Mouse (Mus musculus) brain, embryonic 14.5 days (tissue): ENCODE measurements around the gene Pkd1l2. TPM values are rescaled to one million over a fixed set of nuclear protein-coding genes. Genes with fewer than 3 reads are reported as not detected.

Experiments used
- DNase-seq: peaks from one replicate; pipeline ENCODE4 v3.0.0-alpha.2; 2011; ENCODE audit warnings: low read depth
- CTCF ChIP-seq: fragments of 200-500 bp; IDR thresholded peaks from 2 replicates; pipeline ENCODE4 v1.5.1; 2012; ENCODE audit warnings: inconsistent platforms, mild to moderate bottlenecking, moderate library complexity, borderline replicate concordance; ENCODE audit not compliant: insufficient read depth, insufficient read length; ENCODE audit errors: extremely low read depth
- POLR2A ChIP-seq: fragments of 200-500 bp; IDR thresholded peaks from 2 replicates; pipeline ENCODE4 v1.6.1; 2012; ENCODE audit warnings: mild to moderate bottlenecking, inconsistent platforms, borderline replicate concordance; ENCODE audit not compliant: poor library complexity, insufficient read depth, insufficient read length, severe bottlenecking; ENCODE audit errors: extremely low read depth
- polyA plus RNA-seq: library from polyadenylated mRNA; depleted of rRNA; stranded (reverse); fragments of >200 nt; gene quantifications from 2 replicates; pipeline ENCODE4 v1.2.3, GENCODE M21; 2012

The Pkd1l2 gene
- polyA plus RNA-seq, 1 experiment: 0.01 TPM

DNA sequence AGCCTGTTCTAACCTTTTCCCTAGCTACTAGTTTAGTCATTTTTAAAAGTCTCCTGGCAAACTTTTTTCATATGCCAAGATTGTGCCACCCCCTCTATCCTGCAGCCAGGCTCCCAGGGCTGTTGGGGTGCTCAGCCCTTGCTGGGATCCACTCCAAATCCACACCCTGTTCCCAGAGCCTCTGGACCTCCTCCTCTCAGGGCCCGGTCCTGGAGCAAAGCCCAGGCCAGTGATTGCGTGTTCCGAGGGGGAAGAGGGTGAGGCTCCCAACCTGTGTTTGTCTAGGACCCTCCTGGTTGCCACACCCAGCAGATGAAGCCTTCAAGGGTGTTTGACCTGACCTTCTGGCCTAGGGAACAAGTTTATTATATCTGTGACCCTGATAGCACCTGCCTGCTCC, 29.4 kb upstream of the Pkd1l2 start:
- TF ChIP-seq CTCF (no peak), POLR2A (no peak)

DNA sequence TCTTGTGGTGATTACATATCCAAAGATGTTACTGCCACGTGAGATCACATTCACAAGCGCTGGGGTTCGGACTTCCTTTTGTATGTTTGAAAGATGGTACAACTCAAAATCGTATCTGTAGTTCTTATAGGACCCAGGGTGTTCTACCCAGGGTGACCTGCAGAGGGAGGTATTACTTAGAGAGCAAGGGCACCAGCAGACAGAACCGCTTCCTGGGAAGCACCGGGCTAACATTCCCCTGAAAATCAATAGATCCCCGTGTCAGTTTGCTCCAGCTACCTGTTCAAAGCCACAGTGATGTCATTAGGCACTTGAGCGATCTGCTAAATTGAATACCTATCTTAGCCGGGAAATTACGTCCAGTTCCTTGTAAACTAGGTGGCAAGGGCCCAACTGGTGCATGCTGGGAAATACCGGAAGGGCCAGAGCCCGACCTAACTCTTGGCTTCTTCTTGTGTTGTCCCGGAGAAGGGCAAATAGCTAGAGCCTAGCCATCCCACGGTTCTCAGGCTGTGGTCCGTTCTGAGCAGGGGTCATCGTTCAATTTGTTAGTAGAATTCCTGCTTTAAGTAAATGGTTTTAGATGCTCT, 27.6 kb upstream of the Pkd1l2 start:
- peak; percentile 40 for DNase-seq
- TF ChIP-seq CTCF (peak; percentile 23; the same call in 1 of the 2 replicates), POLR2A (no peak)

More for the DNA sequence above, 29.4 kb upstream of the Pkd1l2 start:
- DNase-seq: no peak

DNA sequence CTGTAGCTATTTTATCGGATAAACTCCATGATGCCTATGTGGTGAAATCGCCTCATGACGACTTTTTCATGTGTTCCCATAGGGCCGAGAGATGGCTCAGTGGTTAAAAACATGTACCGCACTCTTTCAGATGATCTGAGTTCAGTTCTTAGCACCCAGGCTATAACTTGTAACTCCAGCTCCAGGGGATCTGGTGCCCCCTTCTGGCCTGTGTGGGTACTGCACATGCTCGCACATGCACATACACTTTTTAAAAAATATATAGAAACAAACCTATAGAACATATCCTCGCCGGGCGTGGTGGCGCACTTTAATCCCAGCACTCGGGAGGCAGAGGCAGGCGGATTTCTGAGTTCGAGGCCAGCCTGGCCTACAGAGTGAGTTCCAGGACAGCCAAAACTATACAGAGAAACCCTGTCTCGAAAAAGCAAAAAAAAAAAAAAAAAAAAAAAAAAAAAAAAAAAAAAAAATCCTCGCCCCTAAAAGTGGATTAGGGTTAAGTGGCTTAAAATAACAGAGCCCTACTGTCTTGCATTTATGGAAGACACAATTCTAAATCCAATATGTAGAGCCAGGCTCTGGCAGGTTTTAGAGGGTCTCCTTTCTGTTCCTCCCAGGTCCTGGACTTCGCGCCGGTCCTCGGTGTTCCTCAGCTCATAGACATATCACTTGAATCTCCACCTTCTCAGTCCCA, 26.9 kb upstream of the Pkd1l2 start:
- no peak for DNase-seq
- peak; percentile 31; the same call in 1 of the 2 replicates for TF ChIP-seq CTCF
- TF ChIP-seq POLR2A: no peak

DNA sequence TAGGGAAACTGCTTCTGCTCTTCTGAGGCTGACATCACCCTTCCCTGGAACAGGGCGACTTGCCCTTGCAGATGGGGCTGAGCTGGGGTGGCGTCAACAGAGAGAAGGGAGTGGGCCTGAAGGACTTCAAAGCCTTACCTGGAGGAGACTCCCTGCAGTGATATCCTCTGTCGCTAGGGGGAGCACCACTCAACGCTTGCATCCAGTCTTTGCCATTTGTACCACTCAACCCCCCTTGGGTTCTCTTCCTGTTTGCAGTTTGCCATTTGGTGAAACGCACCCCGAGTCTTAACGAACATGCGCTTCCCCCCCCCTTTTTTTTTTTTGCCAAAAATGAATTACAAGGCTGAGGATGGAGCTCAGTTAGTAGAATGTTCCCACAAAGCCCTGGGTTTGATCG, 25.3 kb upstream of the Pkd1l2 start:
- peak; percentile 72 for DNase-seq
- TF ChIP-seq POLR2A (no peak), CTCF (peak; percentile 87)

DNA sequence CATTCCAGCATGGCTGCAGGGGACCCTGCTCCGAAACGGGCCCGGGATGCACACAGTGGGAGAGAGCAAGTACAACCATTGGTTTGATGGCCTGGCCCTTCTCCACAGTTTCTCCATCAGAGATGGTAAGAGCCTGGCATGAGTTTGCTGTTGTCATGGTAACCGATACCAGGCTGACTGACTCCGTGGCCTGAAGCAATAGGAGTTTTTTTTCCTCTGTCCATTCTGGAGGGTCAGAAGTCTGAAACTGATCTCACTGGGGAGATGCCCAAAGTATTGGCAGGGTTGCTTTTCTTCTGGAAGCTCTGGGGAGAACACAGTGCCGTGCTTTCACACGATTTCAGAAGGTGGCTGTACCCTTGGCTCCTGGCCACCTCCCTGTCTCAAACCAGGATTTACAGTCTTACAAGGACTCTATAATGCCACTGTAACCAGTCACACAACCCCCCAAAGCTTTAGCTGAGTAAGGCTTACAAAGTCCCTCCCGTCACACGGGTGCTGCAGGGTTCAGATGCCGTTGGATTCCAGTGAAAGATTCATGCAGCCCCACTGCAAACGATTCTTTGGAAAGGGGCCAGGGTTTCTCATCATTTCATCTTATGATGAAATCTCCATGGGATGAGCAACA, 15.4 kb upstream of the Pkd1l2 start:
- peak; percentile 87 for DNase-seq
- TF ChIP-seq CTCF (no peak), POLR2A (no peak)

DNA sequence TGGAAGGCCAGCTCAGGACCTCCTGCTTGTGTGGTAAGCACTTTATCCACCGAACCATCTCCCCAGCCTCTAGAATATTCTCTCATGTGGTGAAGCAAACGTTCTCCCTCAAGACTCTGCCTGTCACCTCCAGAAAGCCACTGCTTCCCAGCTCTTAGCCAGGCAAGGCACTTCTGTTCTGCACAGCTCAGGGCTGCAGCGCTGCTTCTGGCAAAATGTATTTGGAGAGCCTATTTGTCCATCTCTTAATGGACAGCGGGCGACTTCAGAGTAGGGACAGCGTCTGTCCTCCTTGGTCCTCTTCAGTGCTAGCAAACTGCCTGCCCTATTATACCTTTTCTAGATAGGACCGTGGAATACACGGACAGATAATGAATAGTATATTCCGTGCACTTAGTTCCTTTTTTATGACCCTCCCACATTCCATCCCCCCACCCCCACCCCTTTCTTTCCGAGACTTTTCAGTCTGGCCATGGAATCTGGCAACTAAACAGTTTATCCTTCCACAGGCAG, 14.9 kb upstream of the Pkd1l2 start:
- peak; percentile 19 for DNase-seq
- TF ChIP-seq POLR2A (no peak), CTCF (no peak)

DNA sequence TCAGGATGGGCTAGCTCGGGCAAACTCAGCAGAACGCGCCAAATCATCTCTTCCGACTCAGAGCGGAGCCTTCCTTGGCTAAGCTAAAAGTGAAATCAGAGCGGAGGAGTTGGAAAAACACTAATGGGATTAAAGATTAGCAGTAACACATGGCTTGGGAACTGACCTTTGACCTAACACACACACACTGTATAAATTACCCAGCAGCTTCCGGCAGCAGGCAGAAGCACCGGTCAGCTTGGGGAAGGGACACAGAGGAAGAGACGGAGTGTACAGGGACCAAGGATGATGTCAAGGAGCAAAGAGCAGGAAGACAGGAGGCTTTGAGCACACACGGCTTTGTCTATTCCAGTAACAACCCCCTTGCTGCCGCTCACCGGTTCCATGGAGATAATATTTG, 13.4 kb upstream of the Pkd1l2 start, which contains the start of gene Bco1:
TSS of gene Bco1 (plus strand) at position 208 of the 400 bp plus-strand sequence.
- TF ChIP-seq CTCF: no peak
- no peak for TF ChIP-seq POLR2A
- no peak for DNase-seq

DNA sequence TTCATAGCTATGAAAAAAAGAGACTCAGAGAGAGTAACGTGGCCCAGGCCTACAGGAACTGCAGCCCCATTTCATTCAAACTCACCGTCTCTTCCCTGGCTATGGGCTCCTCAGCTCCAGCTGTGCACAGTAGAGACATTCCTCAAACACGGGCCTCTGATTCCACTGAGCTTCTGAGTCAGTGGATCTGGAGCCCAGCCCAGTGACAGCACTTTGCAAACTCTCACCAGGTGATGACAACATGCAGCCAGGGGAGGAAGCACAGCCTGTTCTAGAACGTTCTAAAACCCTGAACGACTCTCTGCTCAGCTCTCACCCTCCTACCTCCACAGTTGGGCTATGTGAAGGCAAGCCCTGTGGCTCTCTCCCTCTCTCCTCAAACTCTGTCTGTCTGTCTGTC, 11.8 kb upstream of the Pkd1l2 start:
- TF ChIP-seq CTCF (no peak), POLR2A (no peak)
- DNase-seq: no peak

DNA sequence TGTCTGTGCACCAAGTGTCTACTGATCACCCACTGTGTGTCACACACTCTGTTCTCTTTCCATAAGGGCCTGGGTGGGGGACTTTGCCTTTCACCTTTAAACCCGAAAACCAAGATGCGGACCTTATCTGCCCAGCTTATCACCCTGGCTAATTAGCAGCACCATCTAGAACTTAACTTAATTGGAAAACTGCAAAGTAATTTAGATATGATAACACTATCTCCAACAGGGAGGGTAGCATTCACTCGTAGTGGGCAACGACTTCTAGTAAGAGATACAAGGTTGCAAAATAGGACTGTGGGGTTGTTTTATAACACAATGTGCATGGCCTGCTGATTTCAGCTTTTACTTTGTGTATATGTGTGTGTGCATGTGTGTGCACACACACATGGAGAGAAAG, 7.6 kb upstream of the Pkd1l2 start:
- TF ChIP-seq CTCF (no peak), POLR2A (no peak)
- no peak for DNase-seq

DNA sequence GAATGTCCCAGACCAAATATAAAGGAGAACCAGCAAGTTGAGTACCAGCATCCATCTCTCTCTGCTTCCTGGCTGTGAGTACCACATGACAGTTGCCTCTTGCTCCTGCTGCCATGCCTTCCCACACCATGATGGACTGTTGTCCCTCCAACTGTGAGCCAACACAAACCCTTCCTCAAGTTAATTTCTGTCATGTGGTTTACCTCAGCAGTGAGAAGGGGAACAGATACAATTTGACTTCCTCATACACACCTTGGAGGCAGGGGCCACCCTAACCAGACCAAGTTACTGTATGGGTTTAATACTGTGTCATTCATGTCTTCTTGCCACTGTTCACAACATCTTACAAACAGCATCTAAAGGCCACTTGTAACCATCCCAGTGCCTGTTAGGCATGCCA, 4.8 kb upstream of the Pkd1l2 start:
- DNase-seq: no peak
- TF ChIP-seq POLR2A (no peak), CTCF (no peak)

DNA sequence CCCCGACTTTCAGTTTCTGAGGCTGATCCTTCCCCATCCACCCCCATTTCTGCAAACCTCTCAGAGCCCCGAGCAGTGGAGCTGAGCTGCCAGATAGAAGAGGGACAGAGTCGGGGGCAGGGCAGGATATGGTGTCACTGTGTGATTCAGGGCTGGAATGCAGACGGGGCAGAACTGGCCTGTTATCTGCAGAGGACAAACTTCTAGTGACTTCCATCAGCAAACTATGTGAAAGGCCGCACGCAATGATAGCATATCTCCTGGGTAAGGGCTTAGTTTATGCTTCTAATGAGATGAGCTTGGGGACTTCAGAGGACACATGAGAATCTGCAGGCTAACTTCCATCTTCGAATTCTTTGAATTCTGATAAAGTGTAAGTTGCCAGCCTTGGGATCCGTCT, 3.3 kb upstream of the Pkd1l2 start:
- DNase-seq: no peak
- no peak for TF ChIP-seq POLR2A
- no peak for TF ChIP-seq CTCF
